Mouse (Mus musculus) neutrophil, adult 5-6 weeks (primary cell): Measurements from ENCODE around the gene Pax2. TPM values are rescaled to one million over a fixed set of nuclear protein-coding genes. Genes with fewer than 3 reads are reported as not detected.
"Not testable (repeated sequence)": the region's sequence is repeated elsewhere in the genome, so short reads cannot be mapped to it uniquely, and the experiment has no call there.

Source experiments
- ATAC-seq: fragments of 151-379, 151-347 bp; 2 replicates; pipeline ENCODE4 v1.8.0; 2017; ENCODE audit warnings: mild to moderate bottlenecking, moderate TSS enrichment; ENCODE audit not compliant: insufficient number of reproducible peaks, poor library complexity, low FRiP score, severe bottlenecking; ENCODE audit errors: extremely low read depth
- total RNA-seq: library from RNA; stranded (forward); fragments of 200-1000 nt; gene quantifications from 2 replicates; pipeline ENCODE4 v1.2.3, GENCODE M21; 2017

Gene Pax2
- total RNA-seq, 1 experiment from 2014 or later: not detected

- no peak for ATAC-seq
These were observed 66.5 kb downstream of the Pax2 start for GRCm38 (mm10) chr19:44822295-44822694.

DNA sequence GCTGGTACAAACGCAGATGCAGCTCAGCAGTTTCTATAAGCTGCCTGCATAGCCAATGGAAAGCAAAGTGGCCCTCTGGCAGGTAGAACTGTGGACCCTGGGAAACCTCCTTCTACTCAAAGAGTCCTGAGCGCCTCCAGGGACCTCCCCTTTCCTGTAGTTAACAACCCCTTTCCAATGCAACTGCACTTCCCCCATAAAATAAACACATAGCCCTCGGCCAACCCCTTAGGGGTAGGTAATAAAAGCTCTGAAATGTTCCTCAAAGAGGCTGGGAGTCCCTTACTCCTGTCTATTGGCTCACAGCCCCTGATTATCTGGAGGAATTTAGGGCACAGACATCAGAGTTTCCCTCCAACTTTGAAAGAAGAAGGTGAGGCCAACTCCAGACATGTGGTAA is 67.8 kb downstream of the Pax2 start:
- no peak for ATAC-seq

DNA sequence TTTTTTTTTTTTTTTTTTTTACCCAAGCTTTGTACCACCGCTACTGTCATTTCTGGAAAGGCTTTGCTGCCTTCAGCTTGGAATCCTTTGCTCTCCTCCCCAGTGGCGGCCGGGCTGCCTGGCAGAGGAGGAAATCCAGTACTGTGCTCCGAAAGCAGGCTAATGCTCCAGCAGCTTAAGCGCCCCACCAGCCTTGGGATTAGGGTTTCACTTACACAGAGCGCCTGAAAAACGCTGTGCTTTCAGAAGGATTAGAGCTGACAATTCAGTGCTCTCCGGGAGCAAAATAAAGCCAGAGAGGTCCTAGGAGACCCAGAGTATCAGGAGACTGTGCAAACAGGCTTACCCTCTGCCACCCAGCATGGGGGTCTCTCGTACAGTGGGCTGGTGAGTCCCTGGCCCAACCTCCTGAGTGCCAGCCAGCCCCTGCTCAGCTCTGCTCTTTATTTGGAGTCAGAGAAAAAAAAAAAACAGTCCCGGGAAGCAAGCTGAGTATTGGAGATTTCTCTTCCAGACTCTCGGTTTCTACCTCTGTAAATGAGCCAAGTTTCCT is 69.4 kb downstream of the Pax2 start:
- no peak for ATAC-seq

DNA sequence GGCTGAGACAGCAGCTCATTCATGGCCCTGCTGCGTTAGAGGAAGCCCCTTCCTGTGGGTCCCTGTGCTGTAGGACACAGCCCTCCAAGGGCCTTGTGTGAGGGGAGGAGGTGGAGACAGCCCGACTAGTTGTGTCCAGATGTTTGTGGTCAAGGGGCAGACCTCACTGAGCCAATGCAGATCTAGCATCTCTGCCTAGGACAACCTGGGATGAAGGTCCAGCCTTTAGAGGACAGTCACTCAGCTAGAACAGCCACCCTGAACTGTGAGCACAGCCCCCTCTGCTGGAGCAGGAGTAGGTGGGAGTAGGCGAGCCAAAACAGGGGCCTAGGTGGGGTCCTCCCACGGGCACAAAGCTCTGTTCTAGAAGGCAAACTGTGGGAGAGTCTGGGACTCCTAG is 70.0 kb downstream of the Pax2 start:
- ATAC-seq: no peak

DNA sequence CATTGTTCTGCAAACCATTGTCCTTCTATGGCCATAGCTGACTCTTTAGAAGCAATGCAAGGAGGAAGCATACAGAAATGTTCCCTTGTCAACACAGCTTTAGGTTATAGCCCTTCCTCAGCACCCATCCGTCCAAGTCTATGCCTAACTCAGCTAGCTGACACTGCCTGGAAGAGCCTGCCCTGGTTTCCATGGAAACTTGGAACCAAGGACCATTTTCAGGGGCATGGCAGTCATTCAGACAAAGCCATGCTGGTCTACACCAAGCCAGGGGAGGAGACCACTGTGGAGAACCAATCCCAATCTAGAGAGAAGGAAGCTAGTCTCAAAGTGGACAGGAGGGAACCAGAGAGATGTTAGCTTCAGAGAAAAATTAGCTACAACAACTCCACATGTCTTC is 77.5 kb downstream of the Pax2 start:
- no peak for ATAC-seq

GRCm38 (mm10) chr19:44834218-44835041 is 78.6 kb downstream of the Pax2 start:
- no peak for ATAC-seq

DNA sequence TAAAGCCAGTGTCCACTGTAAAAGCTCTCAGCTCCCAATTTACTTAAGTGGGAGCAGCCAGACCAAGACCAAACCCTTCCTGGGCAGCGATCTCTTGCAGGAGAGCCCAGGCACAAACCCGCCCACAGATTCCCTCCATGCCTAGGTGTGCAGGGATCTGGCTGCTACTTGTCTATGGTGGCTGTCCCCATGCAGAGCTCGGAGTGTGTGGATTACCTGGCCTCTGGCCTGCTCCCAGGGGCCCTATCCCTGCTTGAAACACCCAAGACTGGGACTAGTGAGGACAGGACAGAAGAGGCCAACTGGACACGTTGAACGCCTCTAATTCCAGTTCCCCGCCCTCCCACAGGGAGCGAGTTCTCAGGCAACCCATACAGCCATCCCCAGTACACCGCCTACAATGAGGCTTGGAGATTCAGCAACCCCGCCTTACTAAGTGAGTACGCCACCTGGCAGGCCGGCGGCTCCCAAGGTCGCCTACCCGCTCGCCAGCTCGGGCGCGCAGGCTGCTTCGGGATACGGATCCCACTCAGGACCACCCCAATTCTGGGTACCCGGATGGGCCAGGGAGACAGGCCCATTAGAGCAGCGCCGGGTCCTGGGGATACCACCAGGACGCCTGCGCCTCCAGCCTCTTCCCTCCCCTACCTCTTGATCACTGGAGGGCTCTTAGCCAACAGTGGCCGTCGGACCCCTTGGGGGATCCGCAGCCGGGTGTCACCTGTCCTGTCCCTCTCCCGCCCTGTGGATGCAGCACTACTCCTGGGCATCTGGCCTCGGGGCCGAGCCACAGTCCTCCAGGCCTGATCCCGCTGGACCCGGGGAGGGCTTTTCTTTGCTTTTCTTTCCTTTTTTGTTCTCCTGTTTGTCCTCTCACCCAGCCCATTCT is 79.4 kb downstream of the Pax2 start:
- no peak for ATAC-seq

- ATAC-seq: no peak
These were observed 80.4 kb downstream of the Pax2 start for GRCm38 (mm10) chr19:44835931-44836861.

GRCm38 (mm10) chr19:44837426-44838205 is 81.8 kb downstream of the Pax2 start:
- no peak for ATAC-seq

- no peak for ATAC-seq
These were observed 82.5 kb downstream of the Pax2 start for GRCm38 (mm10) chr19:44838321-44838720.

DNA sequence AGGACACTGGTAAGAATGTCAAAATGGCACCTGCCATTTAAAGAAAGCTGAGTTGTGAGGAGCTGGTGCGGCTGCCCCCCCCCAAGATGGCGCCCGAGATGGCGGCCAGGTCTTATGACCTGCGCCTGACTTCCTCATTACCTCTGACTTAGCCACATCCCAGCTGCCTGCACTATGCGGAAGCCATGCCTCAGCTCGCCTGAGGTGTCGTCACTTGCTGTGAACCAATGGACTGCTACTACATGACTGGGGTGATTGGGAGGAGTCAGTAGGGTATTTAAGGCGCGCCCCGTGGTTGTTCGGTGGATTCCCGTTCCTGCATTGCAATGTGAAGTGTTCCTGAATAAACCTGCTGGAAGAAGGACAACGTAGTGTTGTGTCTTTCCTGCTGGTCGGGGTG is 86.8 kb downstream of the Pax2 start:
- not testable (repeated sequence) for ATAC-seq

GRCm38 (mm10) chr19:44849465-44849864 is 93.6 kb downstream of the Pax2 start:
- ATAC-seq: no peak

DNA sequence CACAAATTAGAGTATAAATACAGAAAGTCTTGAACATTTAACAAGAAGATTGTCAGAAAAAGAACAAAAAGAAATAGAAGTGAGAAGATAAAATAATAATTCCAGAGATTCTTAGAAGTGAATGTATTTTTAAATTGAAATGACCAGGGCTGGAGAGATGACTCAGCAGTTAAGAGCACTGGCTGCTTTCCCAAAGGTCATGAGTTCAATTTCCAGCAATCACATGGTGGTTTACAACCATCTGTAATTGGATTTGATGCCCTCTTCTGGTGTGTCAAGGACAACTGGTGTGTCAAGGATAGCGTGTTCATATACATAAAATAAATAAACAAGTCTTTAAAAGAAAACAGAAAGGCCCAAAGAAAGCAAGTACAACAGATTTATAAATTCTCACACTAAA is 102.8 kb downstream of the Pax2 start:
- ATAC-seq: no peak

GRCm38 (mm10) chr19:44868766-44869165 is 112.9 kb downstream of the Pax2 start:
- ATAC-seq: no peak

DNA sequence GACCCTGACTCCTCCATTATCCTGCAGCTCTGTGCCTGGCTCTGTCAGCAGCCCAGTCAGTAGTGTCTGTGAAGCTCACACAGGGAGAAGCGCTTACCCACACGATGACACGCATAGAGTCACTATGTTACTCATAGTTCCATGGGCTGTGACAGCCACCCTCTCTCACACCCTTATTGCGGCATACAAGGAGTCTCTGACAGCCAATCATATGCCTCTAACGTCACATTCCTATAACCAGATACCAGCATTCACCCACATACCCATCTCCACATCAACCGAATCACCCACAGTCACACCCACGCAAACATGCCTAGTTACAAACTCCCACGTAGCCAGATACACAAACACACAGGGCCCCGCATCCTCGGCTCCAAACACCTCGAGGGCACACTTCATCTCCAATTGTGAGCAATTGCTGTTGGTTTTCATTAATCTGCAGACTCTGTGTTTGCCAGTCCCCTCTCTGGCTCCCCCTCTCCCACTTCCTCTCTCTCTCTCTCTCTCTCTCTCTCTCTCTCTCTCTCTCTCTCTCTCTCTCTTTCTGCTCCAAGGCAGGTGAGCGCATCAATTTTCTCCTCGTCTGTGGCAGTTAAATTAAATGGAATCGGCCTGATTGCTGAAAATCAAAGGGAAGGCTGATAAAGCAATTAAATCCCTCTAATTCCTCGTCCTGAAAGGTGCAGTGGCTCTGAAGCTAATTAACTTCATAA is 118.5 kb downstream of the Pax2 start:
- no peak for ATAC-seq

DNA sequence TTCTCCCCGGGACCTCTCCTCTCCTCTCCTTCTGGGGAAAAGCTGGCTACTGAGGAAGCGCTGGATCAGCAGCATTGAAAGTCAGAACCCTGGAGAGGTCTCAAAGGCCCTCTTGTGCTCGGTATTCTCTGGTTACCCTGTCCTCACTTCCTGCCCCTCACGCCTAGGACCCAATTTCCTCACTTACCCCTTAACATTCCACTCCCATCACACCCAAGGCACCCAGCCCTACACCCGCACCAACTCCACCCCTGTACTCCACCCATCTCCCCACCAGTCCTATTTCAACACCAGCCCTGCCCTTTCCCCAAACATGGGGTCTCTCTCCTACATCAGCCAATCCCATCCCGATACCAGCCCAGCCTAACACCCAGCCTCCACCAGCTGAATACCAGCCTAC is 119.1 kb downstream of the Pax2 start:
- no peak for ATAC-seq

- ATAC-seq: no peak
These were observed 119.9 kb downstream of the Pax2 start for GRCm38 (mm10) chr19:44875718-44876117.
